Mouse (Mus musculus) right cerebral cortex, postnatal 4 days (tissue): Measurements from ENCODE around the gene Rbsn.

Source experiments
- DNase-seq: peaks from one replicate; pipeline ENCODE4 v3.0.0-alpha.2; 2022

Rbsn gene

GRCm38 (mm10) chr6:92162724-92163123, 52.0 kb downstream of the Rbsn start:
- DNase-seq = no peak

- no peak for DNase-seq
Measured at GRCm38 (mm10) chr6:92158801-92159200, 55.9 kb downstream of the Rbsn start.

GRCm38 (mm10) chr6:92153774-92154173, 61.0 kb downstream of the Rbsn start:
- DNase-seq = no peak

- no peak for DNase-seq
Measured at GRCm38 (mm10) chr6:92145881-92146280, 68.8 kb downstream of the Rbsn start.
